Mouse (Mus musculus) lung, adult 2 months (tissue): ENCODE measurements around the gene Rho.

Experiments
- CTCF ChIP-seq: fragments of 200-500 bp; IDR thresholded peaks from 2 replicates; pipeline ENCODE4 v1.5.1; 2011; ENCODE audit warnings: mild to moderate bottlenecking, low read length, control low read depth; ENCODE audit not compliant: insufficient read depth
- POLR2A ChIP-seq: fragments of 200-500 bp; IDR thresholded peaks from 2 replicates; pipeline ENCODE4 v1.6.1; 2011; ENCODE audit warnings: low read depth, mild to moderate bottlenecking, control low read depth, low read length, borderline replicate concordance; ENCODE audit errors: extremely low read depth

DNA sequence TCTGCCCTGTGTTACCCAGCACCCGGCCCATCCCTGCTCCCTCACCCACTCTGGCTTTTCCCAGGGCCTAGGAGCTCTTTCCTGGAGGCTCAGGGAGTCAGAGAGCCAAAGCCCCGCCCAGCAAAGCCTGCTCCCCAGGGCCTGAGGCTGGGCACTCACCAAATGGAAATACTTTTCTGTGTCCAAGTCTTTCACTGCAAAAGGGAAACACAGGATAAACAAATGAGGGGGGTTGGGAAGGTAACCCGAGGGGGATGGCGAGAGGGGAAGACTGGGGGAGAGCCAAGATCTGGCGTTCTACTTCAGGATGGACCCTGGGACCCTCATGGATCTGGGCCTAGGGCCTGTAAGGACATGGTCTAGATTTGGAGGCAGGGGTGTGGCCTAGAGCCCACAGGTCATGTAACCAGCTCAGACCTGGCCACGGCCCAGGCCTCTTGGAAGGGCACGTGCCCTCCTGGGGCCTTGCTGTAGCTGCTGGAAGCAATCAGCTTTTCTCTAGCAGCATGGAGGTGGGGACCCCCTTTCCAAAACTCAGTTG, 27.7 kb downstream of the Rho start:
- TF ChIP-seq CTCF (no peak), POLR2A (no peak)
